Mouse (Mus musculus) thymus, postnatal 14 days (tissue): ENCODE measurements around the gene Shroom1.

ENCODE experiments used
- DNase-seq: peaks from one replicate; pipeline ENCODE4 v3.0.0; 2021

The Shroom1 gene

DNA sequence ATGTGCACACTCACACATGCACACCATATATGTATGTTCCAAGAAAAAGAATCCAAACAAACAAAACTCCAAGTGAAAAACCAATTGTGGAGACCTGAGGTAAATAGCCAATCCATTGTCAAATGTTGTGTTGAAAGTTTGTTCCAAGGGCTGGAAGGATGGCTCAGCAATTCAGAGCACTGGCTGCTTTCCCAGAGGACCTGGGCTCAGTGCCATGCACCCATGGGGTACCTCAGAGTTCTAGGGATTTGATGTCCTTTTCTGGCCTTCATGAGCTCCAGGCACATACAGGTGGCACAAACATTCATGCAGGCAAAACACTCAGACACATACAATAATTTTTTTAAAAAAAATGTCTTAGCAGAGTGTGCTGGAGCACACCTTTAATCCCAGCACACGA is 8.5 kb upstream of the Shroom1 start:
- DNase-seq = no peak

DNA sequence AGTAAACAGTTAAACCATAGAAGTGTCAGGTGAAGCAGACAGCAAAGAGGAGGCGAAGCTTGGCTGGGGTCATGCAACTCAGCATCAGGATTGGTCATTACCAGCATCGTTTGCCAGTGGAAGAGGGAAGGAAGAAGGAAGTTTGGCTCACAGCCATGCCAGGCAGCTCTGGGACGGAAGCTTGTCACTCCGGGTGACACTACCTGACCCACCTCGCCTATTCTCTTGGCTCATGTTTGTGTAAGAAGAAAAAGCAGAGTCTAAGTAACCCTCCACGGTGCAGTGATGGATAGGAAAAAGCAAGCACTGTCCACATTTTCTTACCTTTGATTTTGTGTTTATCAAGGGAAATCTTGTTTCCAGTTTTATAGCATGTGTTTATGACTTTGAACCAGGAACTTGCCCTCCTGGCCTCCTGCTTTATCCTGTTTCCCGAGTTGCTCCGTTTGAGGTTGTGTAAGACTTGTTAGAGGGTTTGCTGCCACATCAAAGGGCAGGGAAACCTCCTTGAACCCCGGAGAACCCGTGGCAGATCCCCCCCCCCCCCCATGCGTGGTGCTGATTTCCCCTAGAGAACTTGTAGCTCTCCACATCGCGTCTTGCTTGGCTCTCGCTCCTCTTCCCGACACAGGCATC is 6.8 kb upstream of the Shroom1 start:
- peak; percentile 48 for DNase-seq

- DNase-seq = no peak
Observed at GRCm38 (mm10) chr11:53451361-53451760, 5.6 kb upstream of the Shroom1 start.

DNA sequence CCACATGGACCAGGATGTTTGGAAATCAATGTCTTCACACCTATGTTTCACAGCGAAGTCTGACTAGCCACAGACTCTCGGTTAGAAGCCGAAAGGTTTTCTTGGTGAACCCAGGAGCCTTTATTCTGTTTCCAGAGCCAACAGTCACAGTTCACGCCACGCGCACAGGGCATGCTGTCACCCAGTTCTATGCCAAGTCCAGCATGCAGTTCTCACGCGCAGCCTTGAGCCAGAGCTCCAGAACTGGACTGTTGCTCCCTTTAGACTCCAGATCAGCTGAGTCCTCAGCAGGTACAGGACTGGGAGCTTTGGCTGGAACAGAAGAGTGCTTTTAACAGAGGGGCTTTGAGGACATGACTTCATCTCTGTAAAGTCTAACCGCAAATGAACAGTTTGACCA is 4.6 kb upstream of the Shroom1 start:
- no peak for DNase-seq

DNA sequence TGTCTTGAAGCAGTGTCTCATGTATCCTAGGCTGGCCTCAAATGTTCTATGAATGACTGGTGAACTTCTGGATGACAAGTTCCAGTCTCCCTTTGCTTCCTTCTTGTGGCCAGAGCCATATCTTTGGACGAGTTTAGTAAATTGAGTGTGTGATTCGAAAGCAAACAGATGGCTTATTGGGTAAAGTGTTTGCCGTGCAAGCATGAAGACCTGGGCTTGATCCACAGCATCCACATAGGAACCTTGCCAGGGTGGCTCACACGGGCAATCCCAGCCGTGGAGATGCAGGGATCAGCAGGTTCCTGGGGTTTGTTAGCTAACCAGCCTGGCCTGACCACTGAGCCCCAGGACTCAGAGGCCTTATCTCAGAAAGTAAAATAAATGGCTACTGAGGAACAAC is 4.0 kb upstream of the Shroom1 start:
- DNase-seq = no peak

- DNase-seq = no peak
Observed at GRCm38 (mm10) chr11:53457372-53457954, 458 bp downstream of the Shroom1 start.

- DNase-seq = no peak
Observed at GRCm38 (mm10) chr11:53458996-53459395, 2.0 kb downstream of the Shroom1 start.

DNA sequence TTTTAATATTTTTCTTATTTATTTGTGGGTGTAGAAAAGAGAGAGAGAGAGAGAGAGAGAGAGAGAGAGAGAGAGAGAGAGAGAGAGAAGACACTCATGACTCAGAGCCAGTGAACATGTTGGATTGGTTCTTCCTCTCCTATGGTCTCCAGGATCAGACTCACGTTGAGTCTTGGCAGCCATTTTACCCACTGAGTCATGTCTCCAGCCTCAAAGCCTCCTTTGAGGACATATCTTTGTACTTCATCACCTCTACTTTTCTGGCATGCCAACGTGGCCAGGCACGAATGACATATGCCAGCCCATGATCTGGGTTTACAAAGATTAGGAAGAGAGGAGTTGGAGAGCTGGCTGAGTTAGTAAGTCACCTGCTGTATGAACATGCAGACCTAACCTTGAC is 3.2 kb downstream of the Shroom1 start:
- no peak for DNase-seq

- DNase-seq = no peak
Observed at GRCm38 (mm10) chr11:53461727-53462126, 4.7 kb downstream of the Shroom1 start.

- no peak for DNase-seq
Observed at GRCm38 (mm10) chr11:53463551-53464424, 6.8 kb downstream of the Shroom1 start.

GRCm38 (mm10) chr11:53466231-53466971 is 9.4 kb downstream of the Shroom1 start:
- peak; percentile 68 for DNase-seq

GRCm38 (mm10) chr11:53469294-53469967 is 12.4 kb downstream of the Shroom1 start:
- DNase-seq = no peak

- DNase-seq = peak; percentile 87
Observed at GRCm38 (mm10) chr11:53469968-53470695, 13.1 kb downstream of the Shroom1 start, which contains the start of gene Gm9837. Gm9837 (minus strand) TSS chr11:53470479.

GRCm38 (mm10) chr11:53472709-53473108 is 15.7 kb downstream of the Shroom1 start:
- DNase-seq = no peak

- no peak for DNase-seq
Observed at GRCm38 (mm10) chr11:53475620-53476019, 18.6 kb downstream of the Shroom1 start.

- no peak for DNase-seq
Observed at GRCm38 (mm10) chr11:53477833-53478232, 20.8 kb downstream of the Shroom1 start.

- DNase-seq = no peak
Observed at GRCm38 (mm10) chr11:53478383-53479170, 21.6 kb downstream of the Shroom1 start.

- DNase-seq = no peak
Observed at GRCm38 (mm10) chr11:53479171-53479782, 22.3 kb downstream of the Shroom1 start.

- DNase-seq = peak; percentile 27
Observed at GRCm38 (mm10) chr11:53479783-53480301, 22.8 kb downstream of the Shroom1 start, which contains the start of the genes Gm9945 and Sowaha. Gm9945 (plus strand) TSS chr11:53480166. Sowaha (minus strand) TSS chr11:53480274.
